In genomic region chr3:61428713-61429112, GRCm38 (mm10) we compare ENCODE assay signal across 28 mouse cellular contexts.
"Had no signal": no experiment of that assay in that cellular context is flagged by ENCODE, and none has a peak within 500 bp of the region (broad histone marks: within the 10 kb centered on the region; RNA-seq: fewer than 3 reads in every experiment).

No protein-coding gene starts in this region.

- ATAC-seq: forebrain, embryonic 13.5 days; forebrain, embryonic 14.5 days; forebrain, embryonic 15.5 days; forebrain, embryonic 16.5 days; forebrain, postnatal 0 days had no signal

- H3K27me3 ChIP-seq: embryonic facial prominence, embryonic 12.5 days; embryonic facial prominence, embryonic 13.5 days; embryonic facial prominence, embryonic 15.5 days; forebrain, embryonic 12.5 days; forebrain, embryonic 13.5 days; forebrain, embryonic 15.5 days had no signal

- H3K9ac ChIP-seq: embryonic facial prominence, embryonic 12.5 days; embryonic facial prominence, embryonic 13.5 days; embryonic facial prominence, embryonic 15.5 days; forebrain, embryonic 12.5 days; forebrain, embryonic 13.5 days; forebrain, embryonic 15.5 days; forebrain, postnatal 0 days had no signal

- H3K9me3 ChIP-seq: embryonic facial prominence, embryonic 10.5 days; embryonic facial prominence, embryonic 12.5 days; embryonic facial prominence, embryonic 13.5 days; embryonic facial prominence, embryonic 15.5 days; forebrain, embryonic 10.5 days; forebrain, embryonic 12.5 days; forebrain, embryonic 13.5 days; forebrain, embryonic 15.5 days had no signal

- DNase-seq: cerebellum, adult 2 months; cerebellum, adult 9-10 months; cerebellum, adult 9-11 months; cerebellum, postnatal 10 days; cerebellum, postnatal 14 days; cerebellum, postnatal 25 days; cerebellum, postnatal 36 days; embryo, embryonic 11 days; forebrain, postnatal 0 days; gastrocnemius, adult 2 months; gastrocnemius, postnatal 10 days; gastrocnemius, postnatal 14 days; gastrocnemius, postnatal 25 days; gastrocnemius, postnatal 36 days; heart, adult 11 months; heart, adult 18-20 months; heart, adult 2 months had no signal

- H3K4me2 ChIP-seq: embryonic facial prominence, embryonic 12.5 days; embryonic facial prominence, embryonic 13.5 days; embryonic facial prominence, embryonic 15.5 days; forebrain, embryonic 12.5 days; forebrain, embryonic 13.5 days; forebrain, embryonic 15.5 days had no signal

- H3K4me3 ChIP-seq: embryonic facial prominence, embryonic 10.5 days; embryonic facial prominence, embryonic 12.5 days; embryonic facial prominence, embryonic 13.5 days; embryonic facial prominence, embryonic 15.5 days; erythroblast, embryonic 14.5 days; forebrain, embryonic 10.5 days; forebrain, embryonic 12.5 days; forebrain, embryonic 13.5 days; forebrain, embryonic 15.5 days; gastrocnemius, adult 2 months; heart, adult 2 months had no signal

- H3K27ac ChIP-seq: embryonic facial prominence, embryonic 10.5 days; embryonic facial prominence, embryonic 12.5 days; embryonic facial prominence, embryonic 13.5 days; embryonic facial prominence, embryonic 15.5 days; forebrain, embryonic 10.5 days; forebrain, embryonic 12.5 days; forebrain, embryonic 13.5 days; forebrain, embryonic 15.5 days; gastrocnemius, adult 2 months; heart, adult 2 months had no signal

- H3K36me3 ChIP-seq: embryonic facial prominence, embryonic 10.5 days; embryonic facial prominence, embryonic 12.5 days; embryonic facial prominence, embryonic 13.5 days; embryonic facial prominence, embryonic 15.5 days; forebrain, embryonic 10.5 days; forebrain, embryonic 12.5 days; forebrain, embryonic 15.5 days had no signal

- H3K4me1 ChIP-seq: embryonic facial prominence, embryonic 10.5 days; embryonic facial prominence, embryonic 12.5 days; embryonic facial prominence, embryonic 13.5 days; embryonic facial prominence, embryonic 15.5 days; forebrain, embryonic 10.5 days; forebrain, embryonic 12.5 days; forebrain, embryonic 13.5 days; forebrain, embryonic 15.5 days had no signal
